Mouse (Mus musculus): ENCODE data around the gene Sirt2. TPM values are rescaled to one million over a fixed set of nuclear protein-coding genes. Genes with fewer than 3 reads are reported as not detected.
A peak's percentile ranks its signal among the peaks of the same experiment; 100 is the strongest.

Sirt2 gene
- 110 and 115 TPM in 2 replicates for polyA plus RNA-seq (2014; fragmentation: Nextera tagmentation; extraction: Ambion mirVana)

- Histone ChIP-seq H3K27me3 (replicated peaks; ENCODE audit: control insufficient read depth, insufficient read depth, low read length) (no peaks in the 10 kb centered on the region), H3K9me3 (replicated peaks; ENCODE audit: control insufficient read depth, low read length) (no peaks in the 10 kb centered on the region), H3K36me3 (ENCODE audit: control insufficient read depth, insufficient read depth, low read length) (peaks cover 8% of the 10 kb centered on the region), H3K9ac (ENCODE audit: low read length) (peak within 1 kb of the TSS; percentile 74), H3K4me3 (ENCODE audit: low read depth, low read length) (peak within 1 kb of the TSS; percentile 71), H3K4me1 (ENCODE audit: control insufficient read depth, insufficient read depth, low read length) (peaks cover 14% of the 10 kb centered on the region), H3K4me2 (ENCODE audit: low read length) (peak within 1 kb of the TSS; percentile 76), H3K27ac (ENCODE audit: low read depth, low read length) (no peak within 1 kb of the TSS)
- peak; percentile 100 for DNase-seq (ENCODE audit: low spot score)
- WGBS: under 1% methylated on average over 45 of the region's 45 CpGs
- ATAC-seq: peak; percentile 99
These were observed at the start of gene Sirt2 for GRCm38 (mm10) chr7:28766173-28766879. Sirt2 (plus strand) TSS chr7:28766735.

- H3K27me3 ChIP-seq (replicated peaks; ENCODE audit: control insufficient read depth, insufficient read depth, low read length): no peaks in the 10 kb centered on the region
- no peak overlapping the region for H3K27ac ChIP-seq (ENCODE audit: low read depth, low read length)
- no peak for ATAC-seq
- DNase-seq (ENCODE audit: low spot score): no peak
- 89% methylated on average over 10 of the region's 10 CpGs for WGBS
- no peak overlapping the region for H3K4me3 ChIP-seq (ENCODE audit: low read depth, low read length)
- no peaks in the 10 kb centered on the region for H3K9me3 ChIP-seq (replicated peaks; ENCODE audit: control insufficient read depth, low read length)
- no peak overlapping the region for H3K4me2 ChIP-seq (ENCODE audit: low read length)
- no peaks in the 10 kb centered on the region for H3K4me1 ChIP-seq (ENCODE audit: control insufficient read depth, insufficient read depth, low read length)
- no peaks in the 10 kb centered on the region for H3K36me3 ChIP-seq (ENCODE audit: control insufficient read depth, insufficient read depth, low read length)
- no peak overlapping the region for H3K9ac ChIP-seq (ENCODE audit: low read length)
These were observed 48.8 kb upstream of the Sirt2 start for GRCm38 (mm10) chr7:28717726-28718125.

- Histone ChIP-seq H3K9ac (ENCODE audit: low read length) (no peak overlapping the region), H3K4me2 (ENCODE audit: low read length) (no peak overlapping the region), H3K4me1 (ENCODE audit: control insufficient read depth, insufficient read depth, low read length) (no peaks in the 10 kb centered on the region), H3K27ac (ENCODE audit: low read depth, low read length) (no peak overlapping the region), H3K36me3 (ENCODE audit: control insufficient read depth, insufficient read depth, low read length) (no peaks in the 10 kb centered on the region), H3K9me3 (replicated peaks; ENCODE audit: control insufficient read depth, low read length) (no peaks in the 10 kb centered on the region), H3K27me3 (replicated peaks; ENCODE audit: control insufficient read depth, insufficient read depth, low read length) (no peaks in the 10 kb centered on the region), H3K4me3 (ENCODE audit: low read depth, low read length) (no peak overlapping the region)
- ATAC-seq (no peak), DNase-seq (ENCODE audit: low spot score) (no peak)
- 61% methylated on average over 4 of the region's 4 CpGs for WGBS
These were observed 47.4 kb upstream of the Sirt2 start for GRCm38 (mm10) chr7:28719159-28719558.

GRCm38 (mm10) chr7:28719650-28720049 is 46.9 kb upstream of the Sirt2 start:
- Histone ChIP-seq H3K36me3 (ENCODE audit: control insufficient read depth, insufficient read depth, low read length) (no peaks in the 10 kb centered on the region), H3K4me3 (ENCODE audit: low read depth, low read length) (no peak overlapping the region), H3K9me3 (replicated peaks; ENCODE audit: control insufficient read depth, low read length) (no peaks in the 10 kb centered on the region), H3K9ac (ENCODE audit: low read length) (no peak overlapping the region), H3K27ac (ENCODE audit: low read depth, low read length) (no peak overlapping the region), H3K4me2 (ENCODE audit: low read length) (no peak overlapping the region), H3K4me1 (ENCODE audit: control insufficient read depth, insufficient read depth, low read length) (no peaks in the 10 kb centered on the region), H3K27me3 (replicated peaks; ENCODE audit: control insufficient read depth, insufficient read depth, low read length) (no peaks in the 10 kb centered on the region)
- 86% methylated on average over 2 of the region's 2 CpGs for WGBS
- ATAC-seq (no peak), DNase-seq (ENCODE audit: low spot score) (no peak)

GRCm38 (mm10) chr7:28720753-28721537 is 45.6 kb upstream of the Sirt2 start:
- no peak overlapping the region for H3K27ac ChIP-seq (ENCODE audit: low read depth, low read length)
- H3K27me3 ChIP-seq (replicated peaks; ENCODE audit: control insufficient read depth, insufficient read depth, low read length): no peaks in the 10 kb centered on the region
- H3K4me1 ChIP-seq (ENCODE audit: control insufficient read depth, insufficient read depth, low read length): no peaks in the 10 kb centered on the region
- no peaks in the 10 kb centered on the region for H3K9me3 ChIP-seq (replicated peaks; ENCODE audit: control insufficient read depth, low read length)
- no peak overlapping the region for H3K4me3 ChIP-seq (ENCODE audit: low read depth, low read length)
- no peak overlapping the region for H3K4me2 ChIP-seq (ENCODE audit: low read length)
- 89% methylated on average over 3 of the region's 3 CpGs for WGBS
- no peak overlapping the region for H3K9ac ChIP-seq (ENCODE audit: low read length)
- no peak for DNase-seq (ENCODE audit: low spot score)
- ATAC-seq: no peak
- H3K36me3 ChIP-seq (ENCODE audit: control insufficient read depth, insufficient read depth, low read length): no peaks in the 10 kb centered on the region

GRCm38 (mm10) chr7:28722079-28722478 is 44.5 kb upstream of the Sirt2 start:
- Histone ChIP-seq H3K4me2 (ENCODE audit: low read length) (no peak overlapping the region), H3K9ac (ENCODE audit: low read length) (no peak overlapping the region), H3K27me3 (replicated peaks; ENCODE audit: control insufficient read depth, insufficient read depth, low read length) (no peaks in the 10 kb centered on the region), H3K4me1 (ENCODE audit: control insufficient read depth, insufficient read depth, low read length) (no peaks in the 10 kb centered on the region), H3K4me3 (ENCODE audit: low read depth, low read length) (no peak overlapping the region), H3K9me3 (replicated peaks; ENCODE audit: control insufficient read depth, low read length) (no peaks in the 10 kb centered on the region), H3K36me3 (ENCODE audit: control insufficient read depth, insufficient read depth, low read length) (no peaks in the 10 kb centered on the region), H3K27ac (ENCODE audit: low read depth, low read length) (no peak overlapping the region)
- DNase-seq (ENCODE audit: low spot score): no peak
- 95% methylated on average over 7 of the region's 7 CpGs for WGBS
- no peak for ATAC-seq

- H3K9me3 ChIP-seq (replicated peaks; ENCODE audit: control insufficient read depth, low read length): no peaks in the 10 kb centered on the region
- H3K4me2 ChIP-seq (ENCODE audit: low read length): no peak overlapping the region
- H3K9ac ChIP-seq (ENCODE audit: low read length): no peak overlapping the region
- DNase-seq (ENCODE audit: low spot score) (no peak), ATAC-seq (no peak)
- H3K4me3 ChIP-seq (ENCODE audit: low read depth, low read length): no peak overlapping the region
- 86% methylated on average over 2 of the region's 2 CpGs for WGBS
- no peaks in the 10 kb centered on the region for H3K4me1 ChIP-seq (ENCODE audit: control insufficient read depth, insufficient read depth, low read length)
- H3K27me3 ChIP-seq (replicated peaks; ENCODE audit: control insufficient read depth, insufficient read depth, low read length): no peaks in the 10 kb centered on the region
- H3K27ac ChIP-seq (ENCODE audit: low read depth, low read length): no peak overlapping the region
- H3K36me3 ChIP-seq (ENCODE audit: control insufficient read depth, insufficient read depth, low read length): no peaks in the 10 kb centered on the region
These were observed 41.9 kb upstream of the Sirt2 start for GRCm38 (mm10) chr7:28724613-28725012.

GRCm38 (mm10) chr7:28726600-28726999 is 39.9 kb upstream of the Sirt2 start:
- Histone ChIP-seq H3K27me3 (replicated peaks; ENCODE audit: control insufficient read depth, insufficient read depth, low read length) (no peaks in the 10 kb centered on the region), H3K36me3 (ENCODE audit: control insufficient read depth, insufficient read depth, low read length) (no peaks in the 10 kb centered on the region), H3K27ac (ENCODE audit: low read depth, low read length) (no peak overlapping the region), H3K9ac (ENCODE audit: low read length) (no peak overlapping the region), H3K4me1 (ENCODE audit: control insufficient read depth, insufficient read depth, low read length) (no peaks in the 10 kb centered on the region), H3K9me3 (replicated peaks; ENCODE audit: control insufficient read depth, low read length) (no peaks in the 10 kb centered on the region), H3K4me3 (ENCODE audit: low read depth, low read length) (no peak overlapping the region), H3K4me2 (ENCODE audit: low read length) (no peak overlapping the region)
- WGBS: 7% methylated on average over 14 of the region's 14 CpGs
- DNase-seq (ENCODE audit: low spot score): peak; percentile 90
- peak; percentile 75 for ATAC-seq
